Mouse (Mus musculus): ENCODE measurements around the gene Nfib.

GRCm38 (mm10) chr4:82584548-82584947, 121.0 kb downstream of the Nfib start:
- no peak for TF ChIP-seq POLR2A (IDR thresholded peaks at IDR 0.05; ENCODE audit: extremely low read depth, insufficient read depth, low read length)
- TF ChIP-seq CTCF (IDR thresholded peaks at IDR 0.05; ENCODE audit: low read depth, low read length) = no peak

Data from liver, adult 2 months (tissue).